Mouse (Mus musculus) gonadal fat pad, adult 2 months (tissue): ENCODE data around the gene Gm45711. TPM values are rescaled to one million over a fixed set of nuclear protein-coding genes. Genes with fewer than 3 reads are reported as not detected.

Experiments
- DNase-seq: peaks from one replicate; pipeline ENCODE4 v3.0.0-alpha.2; 2012; ENCODE audit warnings: low read depth
- polyA plus RNA-seq: library from polyadenylated mRNA; depleted of rRNA; stranded (reverse); fragments of >200 nt; gene quantifications from 2 replicates; pipeline ENCODE4 v1.2.3, GENCODE M21; 2012; rRNA removed

The Gm45711 gene
- polyA plus RNA-seq, 1 experiment, result not detected

- no peak for DNase-seq
Measured at GRCm38 (mm10) chr8:104242038-104242644, 67.7 kb downstream of the Gm45711 start.

DNA sequence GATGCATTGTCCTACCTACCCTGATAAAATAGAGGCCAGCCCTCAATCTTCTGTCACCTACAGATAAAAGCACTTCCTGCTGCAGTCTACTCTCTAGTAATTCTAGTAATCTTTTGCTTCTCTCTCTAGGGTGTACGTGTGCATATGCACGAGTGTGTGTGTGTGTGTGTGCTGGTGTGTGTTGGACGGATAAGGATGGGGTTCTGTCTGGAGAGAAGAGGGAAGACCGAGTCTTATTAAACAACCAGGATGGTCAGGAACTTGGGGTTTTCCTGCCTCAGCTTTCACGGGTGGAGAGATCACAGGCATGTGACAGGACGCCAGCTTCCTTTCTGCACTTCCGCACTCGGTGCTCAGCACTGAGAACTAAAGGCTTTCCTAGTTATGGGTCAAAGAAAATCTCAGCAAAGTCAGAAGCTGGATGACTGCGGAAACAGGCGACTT is 70.4 kb downstream of the Gm45711 start:
- no peak for DNase-seq

DNA sequence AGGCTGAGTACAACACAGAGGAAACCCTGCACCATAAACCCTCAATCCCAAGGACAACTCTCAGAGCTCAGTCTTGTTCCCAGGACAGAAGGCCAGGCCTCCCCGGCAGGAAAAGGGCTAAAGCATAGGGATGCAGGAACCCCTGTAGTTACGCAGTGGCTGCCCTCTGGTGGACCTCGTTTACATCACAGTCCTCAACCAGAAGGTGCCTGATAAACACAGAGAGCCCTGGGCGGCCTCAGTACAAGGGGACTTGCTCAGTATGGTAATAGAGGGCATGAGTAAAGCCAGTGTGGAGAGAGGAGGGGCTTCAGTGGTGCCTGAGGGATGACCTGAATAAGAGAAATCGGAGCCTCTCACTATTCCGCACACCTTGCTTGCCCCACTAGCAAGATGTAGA is 75.3 kb downstream of the Gm45711 start:
- no peak for DNase-seq

DNA sequence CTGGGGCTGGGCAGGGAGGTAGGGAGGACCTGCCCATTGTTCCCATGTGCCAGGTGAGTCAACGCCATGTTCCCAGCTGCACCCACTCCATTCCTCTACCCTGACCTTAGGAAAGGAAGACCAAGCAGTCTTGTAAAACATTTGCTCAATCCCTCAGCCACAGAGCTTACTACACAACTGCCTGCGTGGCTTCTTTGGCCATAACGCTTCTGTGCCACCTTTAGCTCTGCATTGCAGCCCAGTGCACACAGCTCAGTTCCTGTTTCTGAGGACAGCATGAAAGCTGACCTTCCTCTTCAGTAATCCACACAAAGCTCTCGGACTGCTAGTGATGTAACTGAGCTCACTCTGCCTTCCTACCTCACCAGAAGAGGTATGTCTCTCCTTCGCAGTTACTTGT is 77.0 kb downstream of the Gm45711 start:
- no peak for DNase-seq

GRCm38 (mm10) chr8:104232039-104232438 is 77.8 kb downstream of the Gm45711 start:
- DNase-seq, result no peak

Other genes with a start within 250 kb of the Gm45711 start
- 90.9 and 92.6 TPM in 2 replicates for gene Cdh5, start 208.5 kb downstream of the Gm45711 start, polyA plus RNA-seq
- 0.92 and 0.99 TPM in 2 replicates for gene Bean1, start 139.6 kb downstream of the Gm45711 start, polyA plus RNA-seq
- 33.4 and 33.6 TPM in 2 replicates for gene Tk2, start 61.5 kb downstream of the Gm45711 start, polyA plus RNA-seq
- gene Cklf, start 59.2 kb downstream of the Gm45711 start, polyA plus RNA-seq, result 15.9 and 19.9 TPM in 2 replicates
- 1.5 and 2.5 TPM in 2 replicates for gene Cmtm2a, start 16.9 kb downstream of the Gm45711 start, polyA plus RNA-seq
- gene Cmtm1, start 64 bp upstream of the Gm45711 start, polyA plus RNA-seq, result 0.11 TPM in 1 of 2 replicates, not detected in the other
- not detected in 2 replicates for gene Gm11020, start 11.5 kb upstream of the Gm45711 start, polyA plus RNA-seq
- 1.0 and 2.9 TPM in 2 replicates for gene Cmtm2b, start 12.1 kb upstream of the Gm45711 start, polyA plus RNA-seq
- gene Cmtm3, start 29.3 kb upstream of the Gm45711 start, polyA plus RNA-seq, result 60.8 and 67.8 TPM in 2 replicates
- gene Cmtm4, start 85.7 kb upstream of the Gm45711 start, polyA plus RNA-seq, result 25.5 and 33.2 TPM in 2 replicates
- gene Dync1li2, start 133.0 kb upstream of the Gm45711 start, polyA plus RNA-seq, result 26.2 and 29.2 TPM in 2 replicates
- 0.15 and 0.26 TPM in 2 replicates for gene Terb1, start 199.8 kb upstream of the Gm45711 start, polyA plus RNA-seq
- gene Nae1, start 224.6 kb upstream of the Gm45711 start, polyA plus RNA-seq, result 20.5 and 23.2 TPM in 2 replicates
- gene Car7, start 224.6 kb upstream of the Gm45711 start, polyA plus RNA-seq, result 17.3 and 17.8 TPM in 2 replicates